Mouse (Mus musculus): ENCODE measurements around the gene Ppp5c. TPM values are rescaled to one million over a fixed set of nuclear protein-coding genes. Genes with fewer than 3 reads are reported as not detected.
"Not testable (repeated sequence)": the region's sequence is repeated elsewhere in the genome, so short reads cannot be mapped to it uniquely, and the experiment has no call there.

Gene Ppp5c
- polyA plus RNA-seq (2012; rRNA removed): 141 and 153 TPM in 2 replicates

- TF ChIP-seq POLR2A (IDR thresholded peaks at IDR 0.05; ENCODE audit: borderline replicate concordance, extremely low read depth, low read depth, low read length) (peak; percentile 36; the same call in 1 of the 2 replicates), CTCF (IDR thresholded peaks at IDR 0.05; ENCODE audit: insufficient read depth, low read length) (no peak)
- peak; percentile 89 for DNase-seq
- Histone ChIP-seq H3K4me3 (replicated peaks; ENCODE audit: extremely low read depth, low read depth, low read length) (peak within 1 kb of the TSS; percentile 98), H3K4me1 (ENCODE audit: control insufficient read depth, insufficient read depth, low read length) (peaks cover 16% of the 10 kb centered on the region)
- WGBS: 1% methylated on average over 58 of the region's 58 CpGs
Measured at GRCm38 (mm10) chr7:17027588-17028343, at the start of gene Ppp5c. Gene Ppp5c, minus strand, starts transcription at chr7:17027924.

GRCm38 (mm10) chr7:17076542-17076941 is 48.8 kb upstream of the Ppp5c start:
- no peak for TF ChIP-seq POLR2A (IDR thresholded peaks at IDR 0.05; ENCODE audit: borderline replicate concordance, extremely low read depth, low read depth, low read length)
- TF ChIP-seq CTCF (IDR thresholded peaks at IDR 0.05; ENCODE audit: insufficient read depth, low read length): no peak
- DNase-seq: no peak
- WGBS: 96% methylated on average over 1 of the region's 1 CpGs
- Histone ChIP-seq H3K4me1 (ENCODE audit: control insufficient read depth, insufficient read depth, low read length) (no peaks in the 10 kb centered on the region), H3K4me3 (replicated peaks; ENCODE audit: extremely low read depth, low read depth, low read length) (no peak overlapping the region)

GRCm38 (mm10) chr7:17073904-17074615 is 46.3 kb upstream of the Ppp5c start, which contains the start of gene Psg16:
Gene Psg16, plus strand, starts transcription at chr7:17074040.
- TF ChIP-seq POLR2A (IDR thresholded peaks at IDR 0.05; ENCODE audit: borderline replicate concordance, extremely low read depth, low read depth, low read length): no peak
- peak; percentile 92 for TF ChIP-seq CTCF (IDR thresholded peaks at IDR 0.05; ENCODE audit: insufficient read depth, low read length)
- Histone ChIP-seq H3K4me1 (ENCODE audit: control insufficient read depth, insufficient read depth, low read length) (no peaks in the 10 kb centered on the region), H3K4me3 (replicated peaks; ENCODE audit: extremely low read depth, low read depth, low read length) (no peak within 1 kb of the TSS)
- WGBS: 59% methylated on average over 23 of the region's 23 CpGs
- peak; percentile 44 for DNase-seq

- no peak for TF ChIP-seq CTCF (IDR thresholded peaks at IDR 0.05; ENCODE audit: insufficient read depth, low read length)
- no peak for TF ChIP-seq POLR2A (IDR thresholded peaks at IDR 0.05; ENCODE audit: borderline replicate concordance, extremely low read depth, low read depth, low read length)
- WGBS: 51% methylated on average over 5 of the region's 5 CpGs
- no peak overlapping the region for H3K4me3 ChIP-seq (replicated peaks; ENCODE audit: extremely low read depth, low read depth, low read length)
Measured at GRCm38 (mm10) chr7:17073513-17073903, 45.8 kb upstream of the Ppp5c start.

GRCm38 (mm10) chr7:17067651-17068050 is 39.9 kb upstream of the Ppp5c start:
- not testable (repeated sequence) for H3K4me1 ChIP-seq (ENCODE audit: control insufficient read depth, insufficient read depth, low read length); H3K4me3 ChIP-seq (replicated peaks; ENCODE audit: extremely low read depth, low read depth, low read length); DNase-seq
- 56% methylated on average over 5 of the region's 5 CpGs for WGBS

More at GRCm38 (mm10) chr7:17073513-17073903, 45.8 kb upstream of the Ppp5c start:
- no peak for DNase-seq
- H3K4me1 ChIP-seq (ENCODE audit: control insufficient read depth, insufficient read depth, low read length): no peaks in the 10 kb centered on the region

GRCm38 (mm10) chr7:17067000-17067399 is 39.3 kb upstream of the Ppp5c start:
- Histone ChIP-seq H3K4me1 (ENCODE audit: control insufficient read depth, insufficient read depth, low read length) (peaks cover 2% of the 10 kb centered on the region; the same call in 1 of the 2 replicates), H3K4me3 (replicated peaks; ENCODE audit: extremely low read depth, low read depth, low read length) (no peak overlapping the region)
- TF ChIP-seq POLR2A (IDR thresholded peaks at IDR 0.05; ENCODE audit: borderline replicate concordance, extremely low read depth, low read depth, low read length): no peak
- TF ChIP-seq CTCF (IDR thresholded peaks at IDR 0.05; ENCODE audit: insufficient read depth, low read length): no peak
- DNase-seq: no peak

GRCm38 (mm10) chr7:17066412-17066811 is 38.7 kb upstream of the Ppp5c start:
- peak; percentile 89 for DNase-seq
- peaks cover 2% of the 10 kb centered on the region; the same call in 1 of the 2 replicates for H3K4me1 ChIP-seq (ENCODE audit: control insufficient read depth, insufficient read depth, low read length)
- 0% methylated on average over 2 of the region's 2 CpGs for WGBS
- TF ChIP-seq POLR2A (IDR thresholded peaks at IDR 0.05; ENCODE audit: borderline replicate concordance, extremely low read depth, low read depth, low read length) (no peak), CTCF (IDR thresholded peaks at IDR 0.05; ENCODE audit: insufficient read depth, low read length) (peak; percentile 94)
- no peak overlapping the region for H3K4me3 ChIP-seq (replicated peaks; ENCODE audit: extremely low read depth, low read depth, low read length)

- Histone ChIP-seq H3K4me3 (replicated peaks; ENCODE audit: extremely low read depth, low read depth, low read length) (no peak overlapping the region), H3K4me1 (ENCODE audit: control insufficient read depth, insufficient read depth, low read length) (peaks cover 6% of the 10 kb centered on the region)
- 79% methylated on average over 9 of the region's 9 CpGs for WGBS
- no peak for TF ChIP-seq POLR2A (IDR thresholded peaks at IDR 0.05; ENCODE audit: borderline replicate concordance, extremely low read depth, low read depth, low read length)
- no peak for TF ChIP-seq CTCF (IDR thresholded peaks at IDR 0.05; ENCODE audit: insufficient read depth, low read length)
- DNase-seq: no peak
Measured at GRCm38 (mm10) chr7:17065620-17066019, 37.9 kb upstream of the Ppp5c start.

GRCm38 (mm10) chr7:17062845-17063244 is 35.1 kb upstream of the Ppp5c start:
- peak overlapping the region; percentile 38 for H3K4me3 ChIP-seq (replicated peaks; ENCODE audit: extremely low read depth, low read depth, low read length)
- peaks cover 19% of the 10 kb centered on the region for H3K4me1 ChIP-seq (ENCODE audit: control insufficient read depth, insufficient read depth, low read length)
- TF ChIP-seq CTCF (IDR thresholded peaks at IDR 0.05; ENCODE audit: insufficient read depth, low read length): no peak
- TF ChIP-seq POLR2A (IDR thresholded peaks at IDR 0.05; ENCODE audit: borderline replicate concordance, extremely low read depth, low read depth, low read length): no peak; the same call in 1 of the 2 replicates
- peak; percentile 49 for DNase-seq
- WGBS: 6% methylated on average over 11 of the region's 11 CpGs

All from lung, adult 2 months (tissue).